Mouse (Mus musculus): ENCODE data around the gene Plcb3. TPM values are rescaled to one million over a fixed set of nuclear protein-coding genes. Genes with fewer than 3 reads are reported as not detected.
A peak's percentile ranks its signal among the peaks of the same experiment; 100 is the strongest.

Gene Plcb3
- polyA plus RNA-seq, 1 experiment from 2014 or later = 11.3 TPM

- H3K9me3 ChIP-seq = no peaks in the 10 kb centered on the region
- H3K27me3 ChIP-seq (replicated peaks) = peaks cover 14% of the 10 kb centered on the region
- WGBS = under 1% methylated on average over 80 of the region's 84 CpGs
- H3K4me3 ChIP-seq = peak within 1 kb of the TSS; percentile 76
- H3K4me2 ChIP-seq = peak within 1 kb of the TSS; percentile 74
- peaks cover 51% of the 10 kb centered on the region for H3K4me1 ChIP-seq
- H3K9ac ChIP-seq = peak within 1 kb of the TSS; percentile 75
- peak; percentile 66 for ATAC-seq (replicated peaks)
- H3K27ac ChIP-seq = peak within 1 kb of the TSS; percentile 93
- peaks cover 12% of the 10 kb centered on the region for H3K36me3 ChIP-seq (replicated peaks)
These were observed 1.8 kb downstream of the Plcb3 start, which contains the start of gene Ppp1r14b for GRCm38 (mm10) chr19:6974211-6975205. Gene Ppp1r14b, plus strand, starts transcription at chr19:6974968.

DNA sequence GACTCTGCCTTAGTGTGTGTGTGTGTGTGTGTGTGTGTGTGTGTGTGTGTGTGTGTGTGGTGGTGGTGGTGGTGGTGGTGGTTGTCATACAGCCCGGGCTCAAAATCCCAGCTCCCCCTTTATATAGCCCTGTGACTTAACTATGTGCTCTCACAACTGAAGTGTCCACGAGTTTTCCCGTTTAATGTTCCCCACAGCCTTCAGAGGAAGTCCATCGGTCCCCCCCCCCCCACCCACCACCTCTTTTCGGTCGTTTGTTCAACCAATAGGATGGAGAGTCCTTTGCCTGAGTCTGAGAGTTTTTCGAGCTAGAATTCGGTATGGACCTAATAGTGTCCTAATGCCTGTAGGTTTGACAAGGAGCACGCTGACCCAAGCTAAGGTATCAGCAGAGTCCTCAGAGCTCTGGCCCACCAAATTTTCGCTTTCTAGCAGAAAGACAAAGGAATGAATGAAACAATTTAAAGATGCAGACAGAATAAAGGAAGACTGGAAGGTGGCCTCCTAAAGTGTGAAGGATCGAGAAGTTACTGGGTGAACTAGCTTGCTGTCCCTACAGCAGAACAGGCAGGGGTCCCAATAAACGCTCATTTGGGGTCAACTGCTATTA lies 2.6 kb downstream of the Plcb3 start:
- Histone ChIP-seq H3K9me3 (no peaks in the 10 kb centered on the region), H3K9ac (peak overlapping the region; percentile 75), H3K36me3 (replicated peaks) (peaks cover 12% of the 10 kb centered on the region), H3K4me3 (peak overlapping the region; percentile 76), H3K27me3 (replicated peaks) (peaks cover 19% of the 10 kb centered on the region), H3K27ac (peak overlapping the region; percentile 93), H3K4me2 (peak overlapping the region; percentile 74), H3K4me1 (peaks cover 44% of the 10 kb centered on the region)
- ATAC-seq (replicated peaks) = no peak
- 35% methylated on average over 12 of the region's 12 CpGs for WGBS

DNA sequence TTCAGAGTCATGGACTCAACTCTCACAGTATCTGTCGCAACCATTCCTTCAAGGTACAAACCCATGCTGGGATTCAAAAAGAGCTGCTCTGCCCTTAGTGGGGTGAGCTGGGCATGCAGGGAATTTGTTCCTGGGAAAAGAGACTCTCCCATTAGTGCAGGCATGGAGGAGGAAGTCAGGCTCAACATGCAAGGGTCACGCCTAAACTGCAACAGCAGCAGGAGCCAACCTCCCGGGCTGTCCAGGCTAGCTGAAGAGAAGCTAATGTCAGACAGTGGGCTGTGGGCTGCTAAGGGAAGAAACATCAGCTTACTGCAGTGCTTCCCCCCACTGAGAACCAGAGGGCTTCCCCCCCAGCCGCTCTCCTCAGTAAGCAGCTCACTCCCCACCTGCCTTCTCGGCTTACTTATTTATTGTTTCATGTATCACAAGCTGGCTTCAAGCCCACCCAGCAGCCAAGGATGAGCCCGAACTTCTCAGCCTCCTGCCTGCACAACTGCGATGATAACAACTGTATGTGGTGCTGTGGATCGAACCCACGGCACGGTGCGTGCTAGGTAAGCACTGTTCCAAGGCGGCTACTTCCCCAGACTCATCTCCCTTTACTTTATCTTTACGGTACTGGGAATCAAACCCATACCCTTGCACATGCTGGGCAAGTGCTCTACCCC lies 3.9 kb downstream of the Plcb3 start:
- Histone ChIP-seq H3K27me3 (replicated peaks) (peaks cover 22% of the 10 kb centered on the region), H3K4me3 (no peak overlapping the region), H3K9ac (no peak overlapping the region), H3K9me3 (no peaks in the 10 kb centered on the region), H3K4me1 (peaks cover 31% of the 10 kb centered on the region), H3K36me3 (replicated peaks) (peaks cover 2% of the 10 kb centered on the region; the same call in 1 of the 2 replicates), H3K27ac (no peak overlapping the region), H3K4me2 (no peak overlapping the region)
- no peak for ATAC-seq (replicated peaks)
- 84% methylated on average over 13 of the region's 13 CpGs for WGBS

DNA sequence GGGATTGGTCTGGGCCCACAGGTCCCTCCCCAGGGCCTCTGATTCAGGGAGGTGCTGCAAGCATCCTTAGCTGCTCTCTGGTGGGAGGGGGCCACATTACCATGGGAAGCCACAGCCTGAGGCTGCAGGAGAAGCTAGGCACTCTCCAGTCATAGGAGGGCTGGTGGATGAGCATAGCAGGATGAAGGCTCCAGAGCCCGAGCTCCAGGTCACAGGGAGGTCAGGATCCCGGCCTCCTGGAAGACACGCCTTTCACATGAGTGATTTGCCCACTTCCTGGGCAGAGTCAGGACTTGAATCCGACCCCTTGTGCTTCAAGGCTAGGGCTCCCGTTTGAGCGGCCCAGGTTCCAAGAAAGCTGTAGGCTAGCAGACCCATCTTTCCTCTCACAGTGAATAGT lies 4.6 kb downstream of the Plcb3 start:
- Histone ChIP-seq H3K27me3 (replicated peaks) (peaks cover 22% of the 10 kb centered on the region), H3K4me3 (no peak overlapping the region), H3K9ac (0 out of 2 replicates have a peak overlapping the region, but pooled peaks have one; percentile 0), H3K36me3 (replicated peaks) (no peaks in the 10 kb centered on the region), H3K4me2 (no peak overlapping the region), H3K27ac (no peak overlapping the region), H3K9me3 (no peaks in the 10 kb centered on the region), H3K4me1 (peaks cover 25% of the 10 kb centered on the region)
- no peak for ATAC-seq (replicated peaks)
- 55% methylated on average over 6 of the region's 6 CpGs for WGBS

- Histone ChIP-seq H3K36me3 (replicated peaks) (no peaks in the 10 kb centered on the region), H3K27ac (no peak overlapping the region), H3K4me2 (peak overlapping the region; percentile 37; the same call in 1 of the 2 replicates), H3K9me3 (no peaks in the 10 kb centered on the region), H3K4me1 (peaks cover 17% of the 10 kb centered on the region), H3K4me3 (no peak overlapping the region), H3K27me3 (replicated peaks) (peaks cover 22% of the 10 kb centered on the region), H3K9ac (no peak overlapping the region)
- WGBS = 22% methylated on average over 11 of the region's 11 CpGs
- ATAC-seq (replicated peaks) = no peak
These were observed 5.7 kb downstream of the Plcb3 start for GRCm38 (mm10) chr19:6970460-6971085.

GRCm38 (mm10) chr19:6969665-6970381 lies 6.4 kb downstream of the Plcb3 start:
- H3K27me3 ChIP-seq (replicated peaks) = peaks cover 22% of the 10 kb centered on the region
- H3K27ac ChIP-seq = no peak overlapping the region
- H3K36me3 ChIP-seq (replicated peaks) = no peaks in the 10 kb centered on the region
- no peak overlapping the region for H3K9ac ChIP-seq
- H3K9me3 ChIP-seq = no peaks in the 10 kb centered on the region
- 2% methylated on average over 46 of the region's 55 CpGs for WGBS
- no peak for ATAC-seq (replicated peaks)
- peaks cover 17% of the 10 kb centered on the region for H3K4me1 ChIP-seq
- H3K4me3 ChIP-seq = peak overlapping the region; percentile 29
- H3K4me2 ChIP-seq = peak overlapping the region; percentile 37

- peak overlapping the region; percentile 29 for H3K4me3 ChIP-seq
- no peaks in the 10 kb centered on the region for H3K9me3 ChIP-seq
- no peaks in the 10 kb centered on the region for H3K36me3 ChIP-seq (replicated peaks)
- H3K4me2 ChIP-seq = peak overlapping the region; percentile 37
- under 1% methylated on average over 19 of the region's 20 CpGs for WGBS
- ATAC-seq (replicated peaks) = no peak
- no peak overlapping the region for H3K9ac ChIP-seq
- peaks cover 22% of the 10 kb centered on the region for H3K27me3 ChIP-seq (replicated peaks)
- H3K4me1 ChIP-seq = peaks cover 17% of the 10 kb centered on the region
- H3K27ac ChIP-seq = no peak overlapping the region
These were observed 7.0 kb downstream of the Plcb3 start for GRCm38 (mm10) chr19:6969291-6969664.

GRCm38 (mm10) chr19:6968491-6969271 lies 7.6 kb downstream of the Plcb3 start:
- WGBS = 16% methylated on average over 15 of the region's 15 CpGs

GRCm38 (mm10) chr19:6956461-6956860 lies 19.8 kb downstream of the Plcb3 start:
- WGBS = 81% methylated on average over 10 of the region's 10 CpGs
- Histone ChIP-seq H3K36me3 (replicated peaks) (no peaks in the 10 kb centered on the region), H3K27ac (no peak overlapping the region)

More at GRCm38 (mm10) chr19:6968491-6969271, 7.6 kb downstream of the Plcb3 start:
- Histone ChIP-seq H3K4me2 (peak overlapping the region; percentile 37), H3K9me3 (no peaks in the 10 kb centered on the region), H3K36me3 (replicated peaks) (no peaks in the 10 kb centered on the region), H3K4me3 (peak overlapping the region; percentile 29), H3K9ac (no peak overlapping the region), H3K4me1 (peaks cover 12% of the 10 kb centered on the region), H3K27ac (no peak overlapping the region), H3K27me3 (replicated peaks) (peaks cover 22% of the 10 kb centered on the region)
- ATAC-seq (replicated peaks) = no peak

GRCm38 (mm10) chr19:6955424-6955823 lies 20.8 kb downstream of the Plcb3 start:
- peaks cover 14% of the 10 kb centered on the region for H3K4me1 ChIP-seq
- H3K27ac ChIP-seq = no peak overlapping the region
- ATAC-seq (replicated peaks) = no peak
- H3K4me3 ChIP-seq = no peak overlapping the region
- no peak overlapping the region for H3K4me2 ChIP-seq
- no peak overlapping the region for H3K9ac ChIP-seq
- no peaks in the 10 kb centered on the region for H3K9me3 ChIP-seq
- no peaks in the 10 kb centered on the region for H3K36me3 ChIP-seq (replicated peaks)
- WGBS = 91% methylated on average over 7 of the region's 7 CpGs
- H3K27me3 ChIP-seq (replicated peaks) = no peaks in the 10 kb centered on the region

More at GRCm38 (mm10) chr19:6956461-6956860, 19.8 kb downstream of the Plcb3 start:
- no peak overlapping the region for H3K9ac ChIP-seq
- no peaks in the 10 kb centered on the region for H3K27me3 ChIP-seq (replicated peaks)
- no peak overlapping the region for H3K4me2 ChIP-seq
- no peak overlapping the region for H3K4me3 ChIP-seq
- no peak for ATAC-seq (replicated peaks)
- H3K4me1 ChIP-seq = peaks cover 13% of the 10 kb centered on the region
- no peaks in the 10 kb centered on the region for H3K9me3 ChIP-seq

- H3K27me3 ChIP-seq (replicated peaks) = no peaks in the 10 kb centered on the region
- ATAC-seq (replicated peaks) = no peak
- H3K4me1 ChIP-seq = peaks cover 23% of the 10 kb centered on the region
- no peak overlapping the region for H3K4me3 ChIP-seq
- no peak overlapping the region for H3K4me2 ChIP-seq
- H3K9ac ChIP-seq = no peak overlapping the region
- 56% methylated on average over 9 of the region's 9 CpGs for WGBS
- no peaks in the 10 kb centered on the region for H3K36me3 ChIP-seq (replicated peaks)
- H3K9me3 ChIP-seq = no peaks in the 10 kb centered on the region
- no peak overlapping the region for H3K27ac ChIP-seq
These were observed 22.2 kb downstream of the Plcb3 start for GRCm38 (mm10) chr19:6954046-6954445.

Data from midbrain, embryonic 15.5 days (tissue).